Mouse (Mus musculus) v-Abl transformed pro-B cells (cell line): Measurements from ENCODE around the gene Gm10642.

ENCODE experiments used
- in situ Hi-C, 2 experiments: fragments of 400-800 bp; cut with MboI; formaldehyde crosslinking; loops; one replicate each; pipeline ENCODE4 v1.15.1; 2025; ENCODE audit not compliant: unreplicated experiment in 2 of 2

The Gm10642 gene

DNA sequence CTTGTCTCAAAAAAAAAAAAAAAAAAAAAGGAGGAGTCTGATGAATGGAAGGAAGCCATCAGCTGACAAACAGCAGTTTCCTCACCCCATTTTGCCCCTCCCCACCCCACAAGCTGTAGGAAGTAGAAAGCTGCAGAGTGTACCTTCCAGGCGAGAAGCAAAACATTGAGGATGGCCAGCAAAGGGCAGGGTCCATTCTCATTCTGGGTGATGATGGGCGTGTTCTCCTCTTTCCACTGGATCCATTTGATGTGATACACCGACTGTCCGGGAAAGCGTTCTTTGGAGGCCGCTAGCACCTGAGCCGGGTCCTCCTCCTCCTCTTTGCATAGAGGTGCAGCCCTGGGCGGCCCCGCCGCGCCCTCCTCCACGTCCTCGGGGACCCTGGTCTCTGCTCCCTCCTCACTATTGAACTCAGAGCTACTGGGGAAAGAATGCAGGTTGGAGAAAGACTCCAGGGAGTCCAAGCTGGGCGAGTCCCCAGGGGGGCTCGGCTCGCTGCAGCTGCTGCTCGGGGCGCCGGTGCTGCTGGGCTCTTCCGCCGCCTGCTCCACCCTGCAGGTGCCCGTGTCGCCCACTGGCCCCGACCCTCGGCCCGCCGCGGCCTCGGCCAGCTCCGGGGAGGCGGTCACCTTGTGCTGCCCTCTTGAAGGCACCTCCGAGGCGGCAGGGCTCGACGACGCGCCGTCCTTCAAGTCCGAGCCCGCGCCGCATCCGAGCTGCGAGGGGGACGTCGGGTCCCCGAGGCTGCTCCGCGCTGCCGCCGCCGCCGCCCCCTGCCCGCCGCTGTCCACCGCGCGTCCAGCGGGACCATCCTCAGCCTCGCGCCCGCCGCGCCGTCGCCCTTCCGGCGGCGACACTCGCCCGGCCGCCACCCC, at the start of gene Gm10642:
Gene Gm10642, plus strand, starts transcription at position 122 of the 878 bp plus-strand sequence.
- in situ Hi-C loops: no loop called here

DNA sequence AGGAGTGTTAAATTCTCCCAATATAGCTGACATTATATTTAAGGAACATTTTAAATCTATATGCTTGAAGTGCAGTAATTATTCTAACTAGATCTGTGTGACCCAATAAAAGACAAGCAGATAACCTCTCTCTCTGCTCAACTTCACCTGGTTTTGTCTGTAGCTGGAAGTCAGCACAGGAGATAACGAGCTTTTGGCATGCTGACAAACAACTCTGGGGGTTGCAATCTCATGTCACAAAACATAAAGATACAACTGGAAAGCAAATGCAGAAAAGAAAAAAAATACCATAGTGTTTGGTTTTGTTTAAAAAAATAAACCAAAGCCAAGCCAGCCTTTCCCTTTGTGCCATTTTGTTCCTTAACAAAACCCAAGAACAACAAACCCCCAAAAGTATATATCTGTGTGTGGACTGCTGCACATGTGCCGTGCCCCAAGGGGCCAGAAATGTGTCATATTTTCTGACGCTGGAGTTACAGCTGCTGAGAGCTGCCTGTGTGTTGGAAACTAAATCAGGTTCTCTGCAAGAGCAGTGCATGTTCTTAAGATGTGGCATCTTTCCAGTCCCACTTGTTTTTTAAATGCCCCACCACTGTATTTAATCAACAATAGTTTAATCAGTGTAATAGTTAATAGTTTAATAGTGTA, 44.9 kb upstream of the Gm10642 start:
- in situ Hi-C loops: no loop called here

DNA sequence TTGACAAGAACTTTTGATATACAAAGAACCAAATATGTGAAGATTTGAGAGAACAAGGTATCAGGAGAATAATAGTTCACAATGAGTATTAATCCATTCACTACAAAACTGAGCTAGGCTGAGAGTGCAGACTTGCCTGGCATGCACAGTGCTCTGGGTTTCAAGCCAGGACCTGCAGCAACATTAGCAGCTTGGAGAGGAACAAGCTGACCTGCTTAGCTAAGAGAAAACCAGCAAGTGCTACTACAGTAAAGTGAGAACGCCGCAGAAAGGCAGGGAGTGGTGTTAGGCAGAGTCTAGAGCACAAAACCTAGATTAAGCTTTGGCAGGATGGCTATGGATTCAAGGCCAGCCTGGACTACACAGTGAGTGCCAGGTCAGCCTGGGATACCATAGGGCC, 26.3 kb upstream of the Gm10642 start:
- in situ Hi-C loops: no loop called here

DNA sequence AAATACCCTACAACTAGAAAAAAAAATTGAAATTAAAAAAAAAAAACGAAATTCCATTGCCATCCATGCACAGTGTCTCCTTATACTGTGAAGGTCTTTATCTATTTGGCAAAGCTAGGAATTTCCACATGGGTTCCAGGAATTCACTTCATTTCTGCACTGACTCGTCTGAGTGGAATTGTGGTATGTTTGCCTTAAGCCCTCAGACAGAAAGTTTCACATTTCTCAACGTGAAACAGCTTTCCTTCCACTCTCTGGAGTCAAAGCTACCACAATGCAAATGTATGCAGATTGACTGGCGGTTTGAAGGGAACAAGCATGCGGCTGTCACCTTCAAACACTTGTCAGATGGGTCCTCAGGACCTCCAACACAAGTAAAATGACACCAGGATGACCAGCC, 24.4 kb upstream of the Gm10642 start:
- in situ Hi-C loops: no loop called here

DNA sequence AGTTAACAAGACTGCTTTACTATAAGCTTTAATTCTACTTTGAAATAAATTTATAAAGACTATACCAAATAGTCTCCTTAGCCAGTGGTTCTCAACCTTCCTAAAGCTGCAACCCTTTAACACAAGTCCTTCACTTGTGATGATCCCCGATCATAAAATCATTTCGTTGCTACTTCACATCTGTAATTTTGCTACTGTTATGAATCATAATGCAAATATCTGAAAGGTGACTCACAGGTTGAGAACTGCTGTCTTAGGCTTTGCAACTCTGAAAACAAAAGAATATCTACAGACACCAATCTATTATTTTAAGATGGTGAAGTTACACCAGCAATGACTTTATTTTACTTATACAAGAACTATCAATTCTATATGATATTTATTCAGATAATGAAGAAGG, 19.3 kb upstream of the Gm10642 start:
- in situ Hi-C loops: no loop called here

DNA sequence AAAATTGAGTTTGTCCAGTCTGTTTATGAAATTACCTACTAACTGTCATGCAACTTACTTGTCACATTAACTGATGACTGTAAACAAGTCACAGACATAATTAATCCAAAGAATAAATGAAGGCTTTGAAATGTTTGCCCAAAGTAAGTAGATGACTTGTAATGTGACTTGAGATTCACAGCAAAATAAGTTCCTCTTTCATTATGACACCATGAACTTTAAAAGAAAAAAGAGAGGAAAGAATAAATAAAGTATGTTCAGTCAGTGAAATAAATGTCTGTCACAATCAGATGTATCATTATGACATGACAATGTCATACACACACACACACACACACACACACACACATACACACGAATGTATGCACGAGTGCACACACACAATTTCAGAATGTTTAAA, 5.8 kb upstream of the Gm10642 start:
- in situ Hi-C loops: no loop called here

DNA sequence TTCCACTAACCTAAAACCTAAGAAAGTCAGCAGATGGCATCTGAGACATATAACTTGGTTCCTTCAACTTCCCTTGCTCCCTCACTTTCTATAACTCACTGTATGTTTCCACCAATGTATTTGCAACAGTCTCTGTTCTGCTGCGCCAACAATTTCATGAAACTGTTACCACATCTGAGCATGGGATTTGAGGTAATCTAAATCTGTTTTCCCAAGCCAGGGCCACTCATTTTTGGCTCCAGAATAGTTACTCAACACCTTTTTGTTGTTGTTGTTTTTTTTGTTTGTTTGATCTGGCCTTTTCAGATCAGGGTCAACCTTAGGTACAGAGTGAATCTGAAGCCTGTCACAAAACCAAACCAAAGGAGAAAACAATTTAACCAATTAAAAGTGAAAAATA, 5.1 kb upstream of the Gm10642 start:
- in situ Hi-C loops: no loop called here

DNA sequence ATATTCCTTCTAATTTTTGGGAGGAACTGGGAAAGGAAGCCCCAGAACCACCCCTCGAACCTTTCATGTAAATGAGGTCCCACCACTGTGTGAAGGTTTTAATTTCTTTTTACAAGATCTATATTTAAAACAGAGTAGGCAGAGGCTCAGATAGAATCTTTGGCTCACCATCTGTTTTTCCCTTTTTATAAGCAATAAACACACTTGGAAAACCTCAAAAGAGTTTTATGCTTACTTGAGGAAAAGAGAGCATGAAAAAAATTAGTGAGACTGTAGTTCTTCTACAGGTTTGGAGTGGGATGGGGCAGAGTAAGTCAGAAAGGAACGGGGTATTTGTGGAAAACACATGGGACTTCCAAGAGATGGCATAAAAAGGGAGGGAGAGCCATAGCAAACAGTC, 3.8 kb upstream of the Gm10642 start:
- in situ Hi-C loops: no loop called here

DNA sequence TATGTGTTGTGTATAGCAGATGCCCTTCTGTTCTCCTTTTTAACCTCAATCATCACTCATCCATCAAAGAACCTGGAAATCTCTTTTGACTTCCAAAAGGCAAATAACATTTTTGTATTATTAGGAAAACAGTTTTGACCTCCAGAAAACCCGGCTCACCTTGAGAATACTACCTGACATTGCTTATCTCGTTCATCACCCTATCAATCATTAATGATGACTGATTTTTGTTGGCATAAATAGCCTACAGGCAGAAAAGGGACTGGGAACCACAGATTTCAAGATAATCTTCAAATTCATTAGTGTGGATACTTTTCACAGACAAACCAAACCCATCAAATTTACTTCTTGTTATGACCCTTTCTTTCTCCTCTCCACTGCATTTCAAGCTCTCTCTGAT, 2.2 kb upstream of the Gm10642 start:
- in situ Hi-C loops: no loop called here

DNA sequence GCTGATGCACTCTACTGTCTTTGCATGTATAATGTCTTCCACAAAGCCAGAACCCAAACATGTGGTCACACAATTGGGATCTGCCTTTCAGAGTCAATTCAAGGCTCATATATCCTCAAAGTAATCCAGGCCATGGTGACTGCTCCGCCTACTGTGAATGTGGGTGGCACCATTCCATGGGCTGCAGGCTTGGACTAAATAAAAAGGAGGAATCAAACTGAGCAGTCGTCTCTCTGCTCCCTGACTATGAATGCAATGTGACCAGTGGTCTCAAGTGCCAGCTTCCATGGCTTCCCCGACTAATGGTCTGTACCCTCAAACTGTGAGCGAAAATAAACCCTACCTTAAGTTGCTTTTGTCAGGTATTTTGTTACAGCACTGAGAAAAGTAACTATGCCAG, 1.6 kb upstream of the Gm10642 start:
- in situ Hi-C loops: no loop called here

DNA sequence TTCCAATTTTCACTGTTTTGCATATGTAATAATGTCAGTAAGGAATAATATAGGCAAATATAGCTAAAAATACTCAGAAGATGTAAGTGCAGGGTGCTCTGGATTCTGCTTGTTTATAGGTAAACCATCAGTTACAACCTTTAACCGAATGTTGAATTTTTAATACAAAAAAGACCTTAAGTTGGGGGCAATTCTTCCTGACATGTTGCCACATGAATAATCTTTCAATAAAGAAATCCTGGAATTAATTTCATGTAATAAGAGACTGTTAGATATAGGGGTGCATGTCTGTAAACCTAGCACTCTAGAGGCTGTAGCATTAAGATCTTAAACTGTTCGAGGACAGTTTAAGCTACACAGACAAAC, 304 bp upstream of the Gm10642 start:
- in situ Hi-C loops: no loop called here

DNA sequence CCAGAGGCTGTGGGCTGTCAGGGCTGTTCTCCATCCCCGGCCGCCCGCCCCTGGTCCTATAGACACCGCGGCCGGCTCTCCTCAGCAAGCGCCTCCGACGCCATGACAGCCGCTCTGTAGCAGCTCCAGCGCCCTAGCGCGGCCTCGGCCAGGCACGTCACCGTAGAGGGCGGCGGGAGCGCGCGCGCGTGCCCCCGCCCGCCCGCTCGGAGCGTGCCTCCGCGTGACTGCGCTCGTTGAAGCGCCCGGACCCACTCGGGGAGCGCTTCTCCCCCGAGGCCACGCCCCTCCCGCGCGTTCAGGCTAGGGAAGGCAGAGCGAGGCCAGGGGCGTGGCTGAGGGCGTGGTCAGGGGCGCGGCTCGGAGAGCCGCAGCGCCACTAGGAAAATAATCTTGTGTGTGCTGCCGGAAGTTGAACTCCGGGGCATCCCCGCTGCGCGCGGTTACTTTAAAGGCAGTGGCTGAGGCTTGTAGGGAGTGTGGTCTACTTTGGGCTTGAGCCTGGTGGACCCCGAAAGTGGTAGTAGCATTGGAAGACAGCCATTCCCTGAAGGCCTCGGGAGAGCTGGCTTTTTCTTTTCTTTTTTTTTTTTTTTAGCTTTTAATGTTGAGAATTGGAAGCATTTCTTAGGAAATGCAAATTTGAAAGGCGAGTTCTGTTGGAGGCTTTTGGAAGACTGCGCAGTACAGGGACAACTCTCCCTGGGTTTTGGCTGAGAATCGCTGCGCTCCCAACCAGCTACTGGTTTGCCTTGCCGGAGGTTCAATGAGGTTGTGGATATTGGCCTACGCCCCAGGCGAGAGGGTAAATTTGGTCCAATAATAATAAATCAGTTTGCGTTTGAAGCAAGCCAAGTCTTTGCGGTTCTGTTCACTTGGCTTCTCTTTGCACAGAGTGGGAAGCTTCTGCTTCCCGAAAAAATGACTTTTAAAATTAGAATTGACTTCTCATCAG, 1.2 kb downstream of the Gm10642 start, which contains the start of gene Mindy2:
Gene Mindy2, minus strand, starts transcription at position 162 of the 955 bp plus-strand sequence.
- in situ Hi-C loops: no loop called here

DNA sequence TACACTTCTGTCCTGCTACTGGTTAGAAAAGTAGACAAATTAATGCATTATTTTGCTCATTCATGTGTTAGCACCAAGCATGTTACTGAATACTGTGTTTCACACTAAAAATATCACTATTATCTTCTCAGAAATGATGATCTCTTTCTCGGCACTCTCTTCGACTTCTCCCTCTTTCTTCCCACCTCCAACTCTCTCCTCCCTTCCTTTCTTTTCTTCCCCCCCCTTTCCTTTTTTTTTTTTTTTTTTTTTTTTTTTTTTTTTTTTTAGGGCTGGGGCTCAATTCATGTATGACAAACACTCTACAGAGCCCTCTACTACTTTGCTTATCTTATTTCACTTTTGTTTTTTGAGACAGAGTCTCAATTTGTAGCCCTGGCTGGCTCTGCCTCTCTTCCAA, 2.2 kb downstream of the Gm10642 start:
- in situ Hi-C loops: no loop called here

DNA sequence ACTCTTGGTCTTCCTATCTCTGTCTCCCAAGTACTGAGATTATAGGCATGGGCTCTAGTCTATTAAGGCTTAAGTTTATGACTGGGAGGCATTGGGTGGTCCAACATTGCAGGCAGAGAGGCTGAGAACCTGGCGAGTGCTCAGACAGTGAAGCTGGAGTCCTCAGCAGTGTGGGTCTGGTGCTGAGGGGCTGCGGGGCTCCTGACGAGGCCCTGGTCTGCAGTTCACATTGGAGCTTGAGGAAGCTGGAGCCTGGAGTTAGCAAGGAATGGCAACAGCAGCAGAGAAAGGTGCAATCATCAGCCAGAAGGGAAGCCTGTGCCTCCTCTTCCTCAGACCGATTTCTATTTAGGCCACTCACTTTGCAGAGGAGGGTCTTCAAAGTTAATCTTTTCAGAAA, 8.8 kb downstream of the Gm10642 start:
- in situ Hi-C loops: loop anchor here (5.0 to 10.0 kb wide), 2 partner anchors 407 to 520 kb away; no protein-coding TSS in a partner anchor

DNA sequence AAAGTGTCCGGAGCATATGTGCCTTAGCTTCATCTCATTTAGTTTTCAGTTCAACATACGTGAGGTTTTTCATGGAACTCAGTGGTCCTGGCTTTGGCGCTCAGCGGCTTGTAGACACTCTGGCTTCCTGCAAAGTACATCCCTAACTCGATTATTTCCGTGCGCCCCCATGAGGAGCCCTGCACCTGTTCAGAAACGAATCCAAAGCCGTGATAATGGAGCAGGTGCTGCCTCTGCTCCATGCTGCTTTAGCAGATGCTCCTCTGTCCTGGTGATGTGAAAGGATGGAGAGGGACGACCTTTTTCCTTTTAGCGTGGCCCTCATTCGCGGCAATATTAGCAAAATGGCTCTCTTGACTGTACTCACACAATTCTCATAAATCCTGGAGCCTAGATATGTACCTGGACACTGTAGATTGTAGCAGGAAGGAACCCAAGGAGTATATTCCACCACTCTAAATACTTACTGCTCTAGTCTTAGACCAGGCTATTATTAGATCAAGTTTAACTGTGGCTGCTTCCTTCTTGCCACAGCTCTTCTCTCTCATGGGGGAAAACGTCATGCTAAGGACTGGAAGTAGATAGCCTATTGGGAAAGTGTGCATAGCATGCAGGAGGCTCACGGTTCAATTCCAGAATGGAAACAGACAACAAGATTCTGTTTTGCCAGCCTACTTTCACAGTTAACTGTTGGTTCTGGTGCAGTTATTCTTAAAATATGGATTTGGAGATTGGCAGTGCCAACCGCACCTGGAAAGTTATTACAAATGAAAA, 9.5 kb downstream of the Gm10642 start:
- in situ Hi-C loops: loop anchor here (5.0 to 10.0 kb wide), 2 partner anchors 407 to 519 kb away; no protein-coding TSS in a partner anchor

DNA sequence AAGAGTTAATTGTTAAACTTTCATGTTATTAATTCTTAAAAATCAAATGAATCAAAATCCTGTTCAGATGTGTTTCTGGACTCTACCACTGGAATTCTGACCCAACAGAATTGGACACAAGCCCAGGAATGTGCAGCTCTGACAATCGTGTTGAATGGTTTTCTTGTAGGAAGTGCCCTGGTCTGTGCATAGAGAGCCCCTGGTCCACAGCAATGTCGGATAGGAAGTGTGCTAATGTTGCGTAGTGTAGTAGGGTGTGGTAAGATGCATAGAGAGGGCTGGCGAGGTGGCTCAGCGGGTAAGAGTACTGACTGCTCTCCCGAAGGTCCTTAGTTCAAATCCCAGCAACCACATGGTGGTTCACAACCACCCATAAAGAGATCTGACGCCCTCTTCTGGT, 10.8 kb downstream of the Gm10642 start:
- in situ Hi-C loops: loop anchor here (5.0 to 10.0 kb wide), 2 partner anchors 405 to 518 kb away; no protein-coding TSS in a partner anchor

DNA sequence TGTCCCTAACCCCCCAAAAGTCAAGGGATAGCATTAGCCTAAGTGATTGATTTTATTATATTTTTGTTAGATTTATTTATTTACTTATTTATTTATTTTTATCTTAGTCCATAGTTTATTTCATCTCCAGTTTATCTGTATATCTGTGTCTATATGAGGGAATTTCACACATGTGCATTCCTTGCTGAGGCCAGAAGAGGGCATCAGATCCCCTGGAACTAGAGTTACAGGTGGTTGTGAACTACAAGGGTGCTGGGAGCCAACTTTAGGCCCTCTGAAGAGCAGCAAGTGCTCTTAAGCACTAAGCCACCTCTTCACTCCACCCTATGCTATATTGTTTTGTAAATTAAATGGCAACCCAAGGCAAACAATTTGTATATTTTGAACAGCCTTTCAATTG, 12.0 kb downstream of the Gm10642 start:
- in situ Hi-C loops: loop anchor here (5.0 to 10.0 kb wide), 2 partner anchors 404 to 517 kb away; no protein-coding TSS in a partner anchor

DNA sequence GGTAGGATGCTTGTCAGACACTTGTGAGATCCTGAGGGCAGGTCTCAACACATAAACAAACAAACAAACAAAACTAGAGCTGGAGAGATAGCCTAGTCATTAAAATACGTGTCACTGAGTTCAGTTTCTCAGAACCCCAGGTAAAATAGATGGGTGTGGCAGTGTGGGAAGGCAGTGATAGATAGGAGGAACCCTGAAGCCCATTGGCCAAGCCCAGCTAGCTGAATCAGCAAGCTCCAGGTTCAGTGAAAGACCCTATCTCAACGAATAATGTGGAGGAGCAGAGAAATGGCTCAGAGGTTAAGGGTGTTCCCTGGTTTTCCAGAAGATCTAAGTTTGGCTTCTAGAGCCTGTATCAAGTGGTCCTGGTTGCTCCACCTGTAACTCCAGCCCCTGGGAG, 13.1 kb downstream of the Gm10642 start:
- in situ Hi-C loops: loop anchor here (5.0 to 10.0 kb wide), 2 partner anchors 403 to 516 kb away; no protein-coding TSS in a partner anchor

DNA sequence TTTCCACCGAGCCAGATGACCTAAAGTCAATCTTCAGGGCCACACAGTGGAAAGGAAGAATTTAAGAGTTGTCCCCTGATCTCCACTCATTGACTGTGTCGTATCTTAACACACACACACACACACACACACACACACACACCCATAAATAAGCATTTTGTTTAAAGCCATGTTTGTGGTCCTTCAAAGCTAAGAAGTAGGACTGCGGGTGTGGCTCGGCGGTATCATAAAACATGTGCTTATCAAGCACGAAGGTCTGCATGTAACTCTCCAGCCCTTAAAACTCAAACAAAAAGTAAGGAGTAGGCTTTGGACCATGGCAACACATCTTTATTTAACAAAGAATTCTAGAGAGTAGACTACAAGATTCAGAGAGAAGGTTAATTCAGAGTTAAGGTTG, 14.3 kb downstream of the Gm10642 start:
- in situ Hi-C loops: loop anchor here (5.0 to 10.0 kb wide), 6 partner anchors 162 to 402 kb away; no protein-coding TSS in a partner anchor

DNA sequence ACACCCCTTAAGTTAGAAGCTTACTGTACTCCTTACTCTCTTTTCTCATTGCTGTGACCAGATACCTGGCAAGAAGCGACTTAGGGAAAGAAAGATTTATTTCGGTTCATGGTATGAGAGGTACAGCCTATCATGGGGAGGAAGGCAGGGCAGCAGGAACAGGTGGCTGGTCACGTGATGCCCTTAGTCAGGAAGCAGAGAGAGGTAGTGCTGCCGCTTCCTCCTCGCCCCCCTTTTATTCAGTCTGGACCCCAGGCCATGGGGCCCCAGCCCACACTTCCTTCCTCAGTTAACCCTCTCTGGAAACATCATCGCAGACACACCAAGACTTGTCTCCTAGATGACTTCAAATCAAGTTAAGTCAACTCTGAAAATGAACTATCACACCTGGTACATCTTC, 15.2 kb downstream of the Gm10642 start:
- in situ Hi-C loops: loop anchor here (5.0 to 10.0 kb wide), 6 partner anchors 161 to 401 kb away; no protein-coding TSS in a partner anchor
